Mouse (Mus musculus) layer of hippocampus, postnatal 25 days (tissue): ENCODE data around the gene Tnfrsf12a. TPM values are rescaled to one million over a fixed set of nuclear protein-coding genes. Genes with fewer than 3 reads are reported as not detected.
A peak's percentile ranks its signal among the peaks of the same experiment; 100 is the strongest.

Experiments
- DNase-seq, 2 experiments: peaks; one replicate each; pipeline ENCODE4 v3.0.0; 2022; ENCODE audit warnings: mixed read lengths in 2 of 2, low spot score in 1 of 2; ENCODE audit errors: extremely low spot score in 1 of 2
- total RNA-seq, 2 experiments: library from RNA; stranded (reverse); gene quantifications; 2 replicates each; pipeline ENCODE4 v1.2.3; 2021

The Tnfrsf12a gene
- 1 to 10 TPM; 5.8 to 8.8 TPM for total RNA-seq

GRCm38 (mm10) chr17:23677236-23677679, at the start of gene Tnfrsf12a:
Gene Tnfrsf12a (minus strand): TSS chr17:23677468.
- peak; percentile 65 for DNase-seq

GRCm38 (mm10) chr17:23726758-23727142, 49.5 kb upstream of the Tnfrsf12a start:
- DNase-seq = no peak

DNA sequence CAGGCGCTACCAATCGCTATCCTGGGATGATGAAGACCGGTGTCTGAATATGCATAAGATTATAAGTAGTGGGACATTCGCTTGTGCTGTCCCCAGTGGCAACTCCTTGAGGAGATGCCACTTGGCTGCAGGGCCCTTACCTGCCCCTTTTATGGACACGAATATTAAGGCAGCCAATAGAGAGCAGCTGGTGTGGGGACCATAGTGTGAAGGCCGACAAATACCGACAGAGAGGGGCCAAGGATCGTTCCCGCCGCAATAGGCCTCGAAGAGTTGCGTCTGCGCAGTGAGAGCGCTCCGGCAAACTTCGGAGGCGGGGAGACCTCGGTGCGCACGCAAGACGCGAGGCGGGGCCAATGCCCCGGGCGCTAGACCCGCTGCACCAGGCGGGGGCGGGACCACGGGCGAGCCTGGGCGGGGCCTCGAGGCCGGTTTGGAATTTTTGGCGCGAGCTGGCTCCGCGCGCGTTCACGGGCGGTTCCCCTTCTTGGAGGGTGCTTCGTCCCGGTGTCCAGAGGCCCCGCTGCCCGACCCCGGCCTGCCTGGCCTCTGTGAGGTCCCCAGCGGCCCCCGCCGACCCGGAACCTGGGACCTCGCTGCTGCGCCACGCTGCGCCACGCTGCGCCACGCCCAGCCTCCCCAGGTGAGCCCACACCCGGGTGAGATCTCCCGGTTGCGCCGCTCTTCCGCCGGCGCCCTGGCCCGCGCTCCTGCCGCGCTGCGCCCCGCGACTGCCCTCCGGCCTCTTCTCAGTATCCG, 48.9 kb upstream of the Tnfrsf12a start, which contains the start of gene Pkmyt1:
Gene Pkmyt1, plus strand, starts transcription at position 338 of the 759 bp plus-strand sequence.
- peak; percentile 85 to 88 for DNase-seq

DNA sequence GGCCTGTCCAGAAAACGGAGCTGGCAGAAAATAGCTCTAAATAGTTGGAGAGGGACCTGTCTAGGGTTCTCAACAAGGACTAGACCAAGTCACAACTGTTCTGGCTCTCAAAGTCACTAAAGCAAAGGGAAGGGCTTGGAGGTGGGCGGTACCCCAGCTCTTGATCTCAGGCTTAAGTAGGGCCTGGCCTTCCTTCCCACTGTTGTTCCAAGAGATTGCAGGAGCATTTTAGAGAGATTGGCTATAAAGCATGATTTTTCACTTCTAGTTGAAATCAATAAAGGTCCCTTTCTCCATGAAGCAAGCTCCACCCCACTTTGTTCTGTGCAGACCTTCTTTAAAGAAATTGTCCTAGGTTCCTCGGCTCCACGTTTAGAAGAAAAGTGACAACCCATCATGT, 48.2 kb upstream of the Tnfrsf12a start:
- DNase-seq = no peak

- DNase-seq = no peak
Observed at GRCm38 (mm10) chr17:23722376-23723125, 45.3 kb upstream of the Tnfrsf12a start, which contains the start of gene 1520401A03Rik. Gene 1520401A03Rik (minus strand): TSS chr17:23722783.

DNA sequence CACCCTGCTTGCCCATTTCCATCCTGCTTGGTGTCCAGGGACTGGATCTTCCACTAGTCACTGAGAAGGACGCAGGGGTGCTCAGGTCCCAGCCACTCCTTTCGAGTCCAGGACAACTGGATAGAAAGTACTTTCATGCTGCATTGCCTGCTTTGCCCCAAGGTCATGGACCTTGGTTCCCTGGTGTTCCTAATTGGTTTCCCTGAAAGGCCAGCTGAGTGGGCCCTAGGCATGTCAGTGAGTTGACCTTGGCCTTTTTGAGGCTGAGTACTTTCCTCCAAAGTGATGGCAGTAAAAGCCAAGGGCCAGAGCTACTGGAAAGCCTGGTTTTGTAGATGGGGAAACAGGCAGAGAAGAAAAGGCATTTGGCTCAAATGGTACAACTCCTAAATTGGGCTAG, 44.6 kb upstream of the Tnfrsf12a start:
- no peak for DNase-seq

GRCm38 (mm10) chr17:23719455-23719854, 42.2 kb upstream of the Tnfrsf12a start:
- no peak for DNase-seq

DNA sequence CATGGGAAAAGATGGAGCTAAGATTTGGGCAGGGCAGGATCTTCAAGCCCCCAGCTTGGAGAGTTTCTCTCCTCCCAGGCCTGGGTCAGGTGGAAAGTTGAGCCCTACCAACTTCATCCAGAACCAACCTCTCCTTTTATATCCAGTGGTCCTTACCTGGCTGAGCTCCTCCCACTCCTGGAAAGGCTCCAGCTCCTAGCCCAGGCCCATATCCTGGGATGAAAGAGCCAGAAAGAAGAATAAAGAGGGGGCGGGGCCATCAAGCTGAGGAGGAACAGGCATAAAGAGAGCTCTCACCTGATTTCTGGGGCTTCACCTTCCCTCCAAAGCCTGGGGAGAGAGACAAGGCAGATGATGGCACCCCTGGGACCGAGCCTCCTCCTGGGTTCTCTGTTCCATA, 39.7 kb upstream of the Tnfrsf12a start:
- DNase-seq = no peak

GRCm38 (mm10) chr17:23706212-23706611, 28.9 kb upstream of the Tnfrsf12a start:
- DNase-seq = peak; percentile 67 to 84

DNA sequence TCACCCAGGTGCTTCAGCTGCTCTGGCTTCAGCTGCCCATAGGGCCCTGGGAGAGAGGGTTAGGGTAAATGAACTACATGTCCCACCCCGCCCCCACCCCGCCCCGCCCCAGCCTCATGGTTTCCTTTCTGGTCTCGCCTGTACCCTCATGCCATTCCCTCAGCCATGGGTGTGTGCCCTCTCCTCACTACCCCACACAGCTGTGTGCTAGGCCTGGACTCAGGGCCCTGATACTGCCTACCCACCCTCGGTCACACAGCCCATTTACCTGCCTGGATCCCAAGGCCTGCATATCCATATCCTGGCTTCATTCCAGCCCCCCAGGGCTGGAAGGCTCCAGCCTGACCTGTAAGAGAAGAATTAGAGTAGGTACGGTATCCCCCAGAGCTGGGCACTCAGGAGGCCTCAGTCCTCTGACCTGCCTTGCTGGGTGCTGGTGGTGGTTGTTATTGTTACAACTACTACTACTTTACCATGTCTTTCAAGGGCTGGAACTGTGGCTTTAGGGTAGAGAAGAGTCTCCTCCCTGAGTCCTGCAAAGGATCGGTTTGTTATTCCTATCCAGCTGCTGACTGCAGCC, 28.3 kb upstream of the Tnfrsf12a start:
- DNase-seq = no peak

- DNase-seq = peak in 1 of 2 experiments; percentile 31
Observed at GRCm38 (mm10) chr17:23704741-23705140, 27.5 kb upstream of the Tnfrsf12a start.

- DNase-seq = no peak
Observed at GRCm38 (mm10) chr17:23703301-23703700, 26.0 kb upstream of the Tnfrsf12a start.

DNA sequence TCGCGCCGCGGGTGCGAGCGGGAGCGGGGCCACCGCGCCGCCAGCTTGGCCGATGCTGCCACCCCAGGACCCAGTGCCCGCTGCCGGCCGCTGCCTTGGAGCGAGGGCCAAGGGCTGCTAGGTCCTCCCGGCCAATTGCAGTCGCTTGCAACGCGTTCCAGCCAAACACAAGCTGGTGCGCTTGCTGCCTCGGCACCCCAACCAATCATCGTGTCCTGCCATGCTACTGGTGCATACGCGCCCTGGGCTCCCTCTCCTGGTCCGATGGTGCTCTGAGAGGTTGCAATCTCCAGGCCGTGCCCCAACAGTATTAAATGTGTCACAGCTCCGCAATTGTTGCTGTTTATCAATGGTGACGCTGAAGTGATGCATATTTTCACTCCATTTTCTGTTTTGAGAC, 22.8 kb upstream of the Tnfrsf12a start:
- DNase-seq = peak; percentile 67 to 78

DNA sequence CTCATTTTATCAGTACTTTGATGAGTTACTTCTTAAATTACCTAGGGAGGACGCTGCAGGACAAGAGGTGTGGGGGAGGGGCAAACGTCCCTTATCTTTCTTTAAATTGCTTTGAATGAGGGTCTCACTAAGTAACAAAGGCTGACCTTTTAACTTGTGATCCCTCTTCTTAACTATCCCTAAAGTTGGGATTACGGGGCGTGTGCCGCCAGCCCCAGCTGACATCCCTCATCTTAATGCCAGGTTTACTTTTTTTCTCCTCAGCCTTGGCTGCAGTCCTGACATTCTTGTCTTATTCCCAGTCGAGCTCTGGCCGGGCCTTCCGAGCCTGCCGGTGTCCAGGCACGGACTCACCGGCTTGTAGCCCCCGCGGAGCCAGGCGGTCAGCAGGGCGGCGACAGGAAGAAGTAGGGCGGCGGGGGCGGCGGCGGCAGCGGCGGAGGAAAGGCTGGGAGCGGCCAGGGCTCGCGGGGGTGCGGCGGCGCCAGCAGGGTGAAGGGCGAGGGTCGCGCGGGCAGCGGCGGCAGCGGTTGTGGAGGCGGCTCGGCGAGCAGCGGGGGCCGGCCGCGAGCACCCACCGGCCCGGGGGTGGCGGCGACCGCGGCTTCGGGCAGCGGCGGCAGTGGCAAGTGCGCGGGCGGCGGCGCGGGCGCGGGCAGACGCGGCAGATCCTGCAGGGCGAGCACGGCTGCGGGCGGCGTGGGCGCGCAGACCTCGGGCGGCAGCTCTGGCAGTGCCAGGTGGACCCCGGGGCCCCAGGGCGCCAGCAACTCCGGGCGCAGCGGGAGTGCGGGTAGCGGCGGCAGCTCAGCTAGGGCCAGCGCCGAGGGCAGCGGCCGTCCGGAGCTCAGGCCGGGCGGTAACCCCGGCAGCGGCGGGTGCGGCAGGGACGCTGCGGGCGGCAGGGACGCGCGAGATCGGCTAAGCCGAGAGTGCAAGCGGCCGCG, 22.1 kb upstream of the Tnfrsf12a start:
- peak in 1 of 2 experiments; percentile 12 for DNase-seq

GRCm38 (mm10) chr17:23695801-23696200, 18.5 kb upstream of the Tnfrsf12a start:
- DNase-seq = no peak

DNA sequence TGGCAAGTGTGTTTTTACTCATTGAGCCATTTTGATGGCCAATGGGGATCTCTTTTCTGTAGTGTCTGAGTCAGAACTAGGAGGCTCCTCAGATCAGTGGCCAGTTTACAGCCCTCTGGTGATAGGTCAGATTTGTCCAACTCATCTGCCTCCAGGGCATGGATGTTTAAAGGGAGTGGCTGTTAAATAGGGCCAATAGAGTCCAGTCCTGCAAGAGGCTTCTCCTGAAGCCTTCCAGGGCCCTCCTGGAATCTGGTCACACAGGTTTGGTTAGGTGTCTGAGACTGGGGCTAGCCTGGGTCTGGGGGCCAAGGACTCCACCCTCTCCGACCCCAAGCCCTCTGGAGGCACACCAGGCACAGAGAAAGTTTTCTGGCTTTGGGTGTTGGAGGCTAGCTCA, 17.2 kb upstream of the Tnfrsf12a start:
- no peak for DNase-seq

- DNase-seq = no peak
Observed at GRCm38 (mm10) chr17:23683856-23684672, 6.8 kb upstream of the Tnfrsf12a start, which contains the start of gene Cldn9. Gene Cldn9 (minus strand): TSS chr17:23684026.

- no peak for DNase-seq
Observed at GRCm38 (mm10) chr17:23683226-23683625, 6.0 kb upstream of the Tnfrsf12a start.

DNA sequence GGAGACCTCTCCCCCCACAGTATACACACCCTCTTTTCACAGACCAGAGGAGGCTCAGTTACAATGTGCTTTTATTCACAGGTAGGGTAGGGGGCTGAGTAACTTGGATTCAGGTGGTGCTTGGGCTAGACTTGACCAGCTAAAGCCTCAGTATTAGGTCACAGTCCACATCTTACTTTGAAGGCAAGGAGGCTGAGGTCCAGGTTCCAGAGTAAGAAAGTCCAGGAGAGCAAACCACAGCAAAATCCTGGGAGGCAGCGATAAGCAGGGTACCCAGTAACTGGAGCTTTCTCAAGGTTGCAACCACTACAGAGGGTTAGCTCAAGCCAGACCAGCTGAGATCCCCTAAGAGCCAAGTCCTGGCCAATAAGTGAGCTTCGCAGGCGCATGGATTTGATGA, 5.3 kb upstream of the Tnfrsf12a start:
- no peak for DNase-seq
